Mouse (Mus musculus) liver, embryonic 11.5 days (tissue): ENCODE measurements around the gene Prss57. TPM values are rescaled to one million over a fixed set of nuclear protein-coding genes. Genes with fewer than 3 reads are reported as not detected.

Experiments used
- ATAC-seq: fragments of 200-750 bp; cut with Nextera tagmentation; replicated peaks from 2 replicates; pipeline ENCODE4 v1.8.0; 2017; ENCODE audit warnings: moderate number of reproducible peaks, mild to moderate bottlenecking, moderate TSS enrichment, moderate library complexity; ENCODE audit not compliant: low FRiP score
- DNase-seq: peaks from one replicate; pipeline ENCODE4 v3.0.0-alpha.2; 2017; ENCODE audit warnings: low spot score
- H3K27ac ChIP-seq: fragments of 300-500 bp; sonication (generic); 2 replicates; pipeline ENCODE4 v1.5.1; 2014; ENCODE audit warnings: mild to moderate bottlenecking, low read depth, low read length, control low read depth
- H3K27me3 ChIP-seq: fragments of 300-500 bp; sonication (generic); replicated peaks from 2 replicates; pipeline ENCODE4 v1.6.1; 2014; ENCODE audit warnings: low read length, mixed read lengths; ENCODE audit not compliant: control insufficient read depth, insufficient read depth
- H3K36me3 ChIP-seq: fragments of 300-500 bp; sonication (generic); 2 replicates; pipeline ENCODE4 v1.6.1; 2014; ENCODE audit warnings: mild to moderate bottlenecking, low read length, moderate library complexity, mixed read lengths; ENCODE audit not compliant: control insufficient read depth, insufficient read depth
- H3K4me1 ChIP-seq: fragments of 300-500 bp; sonication (generic); replicated peaks from 2 replicates; pipeline ENCODE4 v1.6.1; 2014; ENCODE audit warnings: low read length, mixed read lengths; ENCODE audit not compliant: control insufficient read depth, insufficient read depth
- H3K4me2 ChIP-seq: fragments of 300-500 bp; sonication (generic); 2 replicates; pipeline ENCODE4 v1.6.1; 2014; ENCODE audit warnings: mild to moderate bottlenecking, control low read depth, moderate library complexity
- H3K4me3 ChIP-seq: fragments of 300-500 bp; sonication (generic); 2 replicates; pipeline ENCODE4 v1.5.1; 2014; ENCODE audit warnings: low read depth, low read length, control low read depth
- H3K9ac ChIP-seq: fragments of 300-500 bp; sonication (generic); 2 replicates; pipeline ENCODE4 v1.6.1; 2014; ENCODE audit warnings: low read depth, low read length, control low read depth
- H3K9me3 ChIP-seq: fragments of 300-500 bp; sonication (generic); 2 replicates; pipeline ENCODE4 v1.6.1; 2016; ENCODE audit warnings: low read length, inconsistent platforms, mixed read lengths; ENCODE audit not compliant: control insufficient read depth
- WGBS: fragments of 180-500 bp; shearing (Covaris S2); extraction: QIAGEN DNeasy Blood & Tissue Kit; methylation state at CpG from one replicate; pipeline ENCODE4 v1.1.7; 2014; 5-methylcytosine and 5-hydroxymethylcytosine counted together
- polyA plus RNA-seq: library from polyadenylated mRNA; unstranded; fragments of >200 nt; fragmentation: Nextera tagmentation; extraction: Ambion mirVana; gene quantifications from 2 replicates; pipeline ENCODE4 v1.2.1, GENCODE M21; 2014

Prss57 gene
- polyA plus RNA-seq, 1 experiment from 2014 or later: 1.5 TPM

- Histone ChIP-seq H3K9ac (no peak overlapping the region), H3K4me2 (peak overlapping the region; percentile 28; the same call in 1 of the 2 replicates), H3K9me3 (no peaks in the 10 kb centered on the region), H3K4me1 (peaks cover 14% of the 10 kb centered on the region; the same call in 1 of the 2 replicates), H3K27ac (no peak overlapping the region), H3K36me3 (no peaks in the 10 kb centered on the region), H3K27me3 (no peaks in the 10 kb centered on the region), H3K4me3 (no peak overlapping the region)
- ATAC-seq: no peak
- WGBS: 67% methylated on average over 6 of the region's 6 CpGs
- DNase-seq: no peak
Measured at GRCm38 (mm10) chr10:79823011-79823410, 32.2 kb upstream of the Prss57 start.

DNA sequence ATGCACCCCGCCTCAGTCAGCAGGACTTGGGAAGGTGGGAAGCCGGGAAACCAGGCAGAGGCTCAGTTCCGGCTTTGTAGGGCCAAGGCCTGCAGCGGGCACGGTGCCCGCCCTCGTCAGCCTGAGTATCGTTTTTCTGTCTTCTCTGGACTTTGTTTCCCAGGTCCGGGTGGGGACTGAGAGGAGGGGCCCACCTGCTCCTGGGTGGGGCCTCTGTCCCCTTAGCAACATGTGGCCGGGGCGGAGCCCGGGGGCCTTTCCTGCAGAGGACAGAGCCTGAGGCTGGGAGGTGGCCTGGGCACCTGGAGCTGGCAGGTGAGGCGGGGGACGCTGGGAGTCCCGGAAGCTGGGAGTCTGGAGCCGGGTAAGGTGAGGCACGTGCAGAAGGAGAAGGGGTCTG is 31.6 kb upstream of the Prss57 start:
- Histone ChIP-seq H3K4me1 (peaks cover 14% of the 10 kb centered on the region; the same call in 1 of the 2 replicates), H3K9me3 (no peaks in the 10 kb centered on the region), H3K4me3 (no peak overlapping the region), H3K36me3 (no peaks in the 10 kb centered on the region), H3K4me2 (peak overlapping the region; percentile 36), H3K9ac (no peak overlapping the region), H3K27me3 (no peaks in the 10 kb centered on the region), H3K27ac (no peak overlapping the region)
- ATAC-seq (peak; percentile 26; the same call in 1 of the 2 replicates), DNase-seq (no peak)
- WGBS: 52% methylated on average over 17 of the region's 17 CpGs

DNA sequence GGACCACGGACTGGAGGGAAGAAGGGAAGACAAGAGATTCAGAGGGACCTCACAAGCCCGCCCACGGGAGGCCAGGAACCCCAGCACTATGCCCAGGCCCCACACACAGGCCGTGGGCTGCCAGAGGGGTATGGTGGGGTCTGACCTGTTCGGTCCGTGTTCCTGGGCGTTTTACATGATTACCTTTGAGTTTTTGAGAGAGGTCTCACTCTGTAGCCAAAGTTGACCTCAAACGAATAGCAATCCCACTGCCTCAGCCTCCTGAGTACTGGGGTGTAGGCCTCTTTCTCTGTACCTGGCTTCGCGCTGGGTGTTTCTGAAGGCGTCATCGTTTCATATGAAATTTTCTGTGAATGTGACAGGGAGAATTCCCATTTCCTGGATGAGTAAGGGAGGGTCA is 31.0 kb upstream of the Prss57 start:
- ATAC-seq: no peak
- H3K4me2 ChIP-seq: no peak overlapping the region
- H3K4me1 ChIP-seq: peaks cover 14% of the 10 kb centered on the region; the same call in 1 of the 2 replicates
- H3K4me3 ChIP-seq: no peak overlapping the region
- H3K27ac ChIP-seq: no peak overlapping the region
- H3K9me3 ChIP-seq: no peaks in the 10 kb centered on the region
- no peaks in the 10 kb centered on the region for H3K36me3 ChIP-seq
- 88% methylated on average over 12 of the region's 12 CpGs for WGBS
- no peak for DNase-seq
- H3K27me3 ChIP-seq: no peaks in the 10 kb centered on the region
- no peak overlapping the region for H3K9ac ChIP-seq

DNA sequence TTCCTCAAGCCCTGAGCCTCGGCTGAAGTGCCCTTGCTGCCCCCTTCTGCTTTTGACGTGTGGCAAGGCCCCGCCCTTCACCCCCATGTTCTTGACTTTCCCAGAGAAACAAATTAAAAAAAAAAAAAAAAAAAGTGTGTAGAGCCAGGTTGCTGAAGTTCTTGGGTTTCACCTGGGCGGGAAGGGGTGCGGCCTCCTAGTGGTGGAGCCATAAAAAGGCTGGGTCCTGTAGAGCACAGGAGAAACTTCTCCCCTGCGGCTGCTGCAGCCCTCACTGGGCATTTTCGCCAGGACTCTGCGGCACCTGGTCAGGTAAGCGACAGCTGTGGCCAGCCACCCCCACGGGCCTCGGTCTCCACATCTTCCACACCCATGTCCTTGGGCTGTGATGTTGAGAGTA is 30.0 kb upstream of the Prss57 start, which contains the start of gene Misp:
TSS of gene Misp (plus strand) at position 208 of the 400 bp plus-strand sequence.
- H3K4me2 ChIP-seq: no peak within 1 kb of the TSS
- H3K4me3 ChIP-seq: no peak within 1 kb of the TSS
- ATAC-seq: no peak
- 63% methylated on average over 11 of the region's 11 CpGs for WGBS
- no peak within 1 kb of the TSS for H3K27ac ChIP-seq
- no peak within 1 kb of the TSS for H3K9ac ChIP-seq
- peaks cover 14% of the 10 kb centered on the region; the same call in 1 of the 2 replicates for H3K4me1 ChIP-seq
- no peak for DNase-seq
- no peaks in the 10 kb centered on the region for H3K9me3 ChIP-seq
- H3K27me3 ChIP-seq: no peaks in the 10 kb centered on the region
- no peaks in the 10 kb centered on the region for H3K36me3 ChIP-seq

DNA sequence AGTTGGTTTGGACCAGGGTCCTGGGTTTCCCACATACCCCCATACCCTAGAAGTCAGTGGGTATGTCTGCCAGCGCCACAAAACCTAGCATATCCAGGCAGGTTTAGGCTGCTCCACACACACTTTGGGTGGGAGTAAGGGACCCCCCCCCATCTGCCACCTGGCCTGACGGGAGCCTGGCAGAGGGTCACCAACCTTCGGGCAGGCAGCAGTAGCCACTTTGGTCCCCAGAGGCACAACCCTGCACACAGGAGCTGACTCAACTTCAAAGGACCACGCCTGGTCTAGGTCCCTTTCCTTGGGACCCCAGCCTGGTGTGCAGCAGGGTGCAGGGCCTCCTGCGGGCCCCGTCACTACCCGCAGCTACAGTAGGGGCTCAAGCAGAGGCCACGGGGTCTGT is 29.5 kb upstream of the Prss57 start:
- peaks cover 14% of the 10 kb centered on the region; the same call in 1 of the 2 replicates for H3K4me1 ChIP-seq
- H3K27ac ChIP-seq: no peak overlapping the region

GRCm38 (mm10) chr10:79819606-79820005 is 28.8 kb upstream of the Prss57 start:
- ATAC-seq (no peak), DNase-seq (no peak)
- Histone ChIP-seq H3K9ac (no peak overlapping the region), H3K27ac (no peak overlapping the region), H3K4me1 (peaks cover 14% of the 10 kb centered on the region; the same call in 1 of the 2 replicates), H3K9me3 (no peaks in the 10 kb centered on the region), H3K4me3 (no peak overlapping the region), H3K27me3 (no peaks in the 10 kb centered on the region), H3K36me3 (no peaks in the 10 kb centered on the region), H3K4me2 (no peak overlapping the region)
- 85% methylated on average over 17 of the region's 17 CpGs for WGBS

More for the DNA sequence above, 29.5 kb upstream of the Prss57 start:
- no peak overlapping the region for H3K9ac ChIP-seq
- H3K36me3 ChIP-seq: no peaks in the 10 kb centered on the region
- WGBS: 81% methylated on average over 8 of the region's 8 CpGs
- no peak overlapping the region for H3K4me3 ChIP-seq
- ATAC-seq (no peak), DNase-seq (no peak)
- H3K4me2 ChIP-seq: no peak overlapping the region
- H3K9me3 ChIP-seq: no peaks in the 10 kb centered on the region
- no peaks in the 10 kb centered on the region for H3K27me3 ChIP-seq

DNA sequence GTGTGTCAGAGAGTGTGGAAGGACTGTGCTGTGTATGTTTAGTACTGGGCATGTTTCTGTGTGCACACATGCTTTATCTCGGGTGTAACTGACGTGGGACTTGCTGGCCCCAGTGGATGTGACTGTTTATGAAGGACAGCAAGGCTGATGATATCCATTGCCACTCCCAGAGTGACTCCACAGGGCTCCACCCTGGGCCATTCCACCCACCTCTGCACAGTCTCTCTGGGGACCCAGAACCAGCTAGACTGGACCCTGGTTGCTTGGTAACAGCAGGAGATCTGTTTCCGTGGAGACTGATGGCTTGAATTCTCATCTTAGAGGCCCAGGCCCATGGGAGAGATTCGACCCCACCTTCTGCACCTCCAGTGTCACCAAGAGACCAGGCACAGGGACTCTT is 27.5 kb upstream of the Prss57 start:
- WGBS: 48% methylated on average over 4 of the region's 4 CpGs
- Histone ChIP-seq H3K27me3 (no peaks in the 10 kb centered on the region), H3K9me3 (no peaks in the 10 kb centered on the region), H3K4me3 (no peak overlapping the region), H3K36me3 (no peaks in the 10 kb centered on the region), H3K9ac (no peak overlapping the region), H3K4me1 (peaks cover 11% of the 10 kb centered on the region; the same call in 1 of the 2 replicates), H3K27ac (no peak overlapping the region), H3K4me2 (no peak overlapping the region)
- ATAC-seq (no peak), DNase-seq (no peak)

GRCm38 (mm10) chr10:79817111-79817510 is 26.4 kb upstream of the Prss57 start:
- no peak for DNase-seq
- WGBS: 60% methylated on average over 2 of the region's 2 CpGs
- no peaks in the 10 kb centered on the region for H3K27me3 ChIP-seq
- H3K9me3 ChIP-seq: no peaks in the 10 kb centered on the region
- ATAC-seq: no peak
- no peak overlapping the region for H3K4me3 ChIP-seq
- no peak overlapping the region for H3K9ac ChIP-seq
- no peak overlapping the region for H3K27ac ChIP-seq
- no peak overlapping the region for H3K4me2 ChIP-seq
- no peaks in the 10 kb centered on the region for H3K36me3 ChIP-seq
- 0 out of 2 replicates have a peak, but pooled peaks cover 2% of the 10 kb centered on the region for H3K4me1 ChIP-seq
